Mouse (Mus musculus) megakaryocyte, embryonic 14.5 days (primary cell): Measurements from ENCODE around the gene Gna12. TPM values are rescaled to one million over a fixed set of nuclear protein-coding genes. Genes with fewer than 3 reads are reported as not detected.

ENCODE experiments used
- H3K27me3 ChIP-seq: replicated peaks from 2 replicates; pipeline ENCODE3; 2012; ENCODE audit warnings: inconsistent platforms
- H3K36me3 ChIP-seq: replicated peaks from 2 replicates; pipeline ENCODE3; 2012; ENCODE audit warnings: low read length, inconsistent platforms, mixed read lengths
- H3K4me1 ChIP-seq: 2 replicates; pipeline ENCODE4 v1.6.1; 2012; ENCODE audit warnings: inconsistent platforms
- H3K4me3 ChIP-seq: replicated peaks from 2 replicates; pipeline ENCODE3; 2012; ENCODE audit warnings: moderate library complexity, mild to moderate bottlenecking, inconsistent platforms
- H3K9me3 ChIP-seq: 2 replicates; pipeline ENCODE4 v1.6.1; 2012; ENCODE audit warnings: inconsistent platforms
- FLI1 ChIP-seq: IDR thresholded peaks from 2 replicates; pipeline ENCODE4 v1.6.1; 2012; ENCODE audit warnings: low read length, inconsistent platforms, mixed read lengths
- GATA1 ChIP-seq: IDR thresholded peaks from 3 replicates; pipeline ENCODE4 v1.6.1; 2012; ENCODE audit warnings: mixed read lengths, low read length, inconsistent platforms, borderline replicate concordance
- polyA plus RNA-seq: library from polyadenylated mRNA; stranded (reverse); fragments of >175 nt; gene quantifications from 2 replicates; pipeline ENCODE4 v1.2.3, GENCODE M21; 2012; ENCODE audit warnings: low replicate concordance; ENCODE audit not compliant: insufficient read depth

The Gna12 gene
- polyA plus RNA-seq, 1 experiment: 62.1 TPM

- H3K4me1 ChIP-seq: peaks cover 76% of the 10 kb centered on the region
- H3K36me3 ChIP-seq: peaks cover 45% of the 10 kb centered on the region
- TF ChIP-seq GATA1 (no peak), FLI1 (no peak)
- no peak overlapping the region for H3K4me3 ChIP-seq
- H3K9me3 ChIP-seq: no peaks in the 10 kb centered on the region
- no peaks in the 10 kb centered on the region for H3K27me3 ChIP-seq
Measured at GRCm38 (mm10) chr5:140790392-140790791, 39.8 kb downstream of the Gna12 start.

- Histone ChIP-seq H3K4me3 (no peak overlapping the region), H3K4me1 (peaks cover 68% of the 10 kb centered on the region), H3K27me3 (no peaks in the 10 kb centered on the region), H3K36me3 (peaks cover 53% of the 10 kb centered on the region), H3K9me3 (no peaks in the 10 kb centered on the region)
- no peak for TF ChIP-seq FLI1
Measured at GRCm38 (mm10) chr5:140789561-140789960, 40.7 kb downstream of the Gna12 start.

DNA sequence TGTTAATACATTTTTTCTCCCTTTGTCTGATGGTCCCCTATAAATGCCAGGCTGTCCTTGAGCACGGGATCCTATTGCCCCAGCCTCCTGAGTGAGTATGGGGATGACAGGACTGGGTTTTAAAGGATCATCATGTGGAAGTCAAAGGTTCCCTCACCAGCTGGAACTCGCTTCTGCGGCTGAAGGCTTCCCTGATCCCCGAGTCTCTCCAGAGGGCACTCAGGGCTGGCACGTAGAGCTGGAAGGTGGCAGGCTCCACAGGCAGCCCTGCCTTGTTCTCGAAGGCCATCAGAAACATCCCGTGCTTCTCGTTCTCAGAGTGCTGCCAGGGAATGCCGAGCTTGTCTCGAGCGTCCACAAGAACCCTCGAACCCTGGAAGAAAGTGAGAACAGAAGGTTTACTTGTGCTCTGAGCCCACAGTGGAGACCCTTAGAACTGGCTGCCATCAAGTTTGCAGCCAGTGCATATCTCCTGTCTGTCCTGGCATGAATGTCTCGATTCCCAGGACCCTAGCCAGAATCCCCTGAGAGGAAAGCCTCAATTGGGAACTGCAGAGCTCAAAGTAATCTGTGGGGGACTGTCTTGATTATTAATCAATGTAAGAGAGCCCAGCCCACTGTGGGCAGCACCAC, 44.9 kb downstream of the Gna12 start:
- Histone ChIP-seq H3K4me1 (peaks cover 66% of the 10 kb centered on the region), H3K4me3 (no peak overlapping the region), H3K9me3 (no peaks in the 10 kb centered on the region), H3K27me3 (no peaks in the 10 kb centered on the region), H3K36me3 (peaks cover 82% of the 10 kb centered on the region)
- no peak for TF ChIP-seq FLI1
- TF ChIP-seq GATA1: no peak

GRCm38 (mm10) chr5:140784288-140784687, 45.9 kb downstream of the Gna12 start:
- H3K4me1 ChIP-seq: peaks cover 73% of the 10 kb centered on the region
- no peaks in the 10 kb centered on the region for H3K27me3 ChIP-seq
- H3K36me3 ChIP-seq: peaks cover 87% of the 10 kb centered on the region
- H3K4me3 ChIP-seq: no peak overlapping the region
- no peak for TF ChIP-seq GATA1
- no peak for TF ChIP-seq FLI1
- H3K9me3 ChIP-seq: no peaks in the 10 kb centered on the region

GRCm38 (mm10) chr5:140783577-140783976, 46.7 kb downstream of the Gna12 start:
- H3K9me3 ChIP-seq: no peaks in the 10 kb centered on the region
- H3K4me3 ChIP-seq: peak overlapping the region; percentile 23
- TF ChIP-seq FLI1: no peak
- TF ChIP-seq GATA1: no peak
- H3K4me1 ChIP-seq: peaks cover 74% of the 10 kb centered on the region
- peaks cover 88% of the 10 kb centered on the region for H3K36me3 ChIP-seq
- no peaks in the 10 kb centered on the region for H3K27me3 ChIP-seq

- H3K36me3 ChIP-seq: peaks cover 95% of the 10 kb centered on the region
- H3K9me3 ChIP-seq: no peaks in the 10 kb centered on the region
- TF ChIP-seq GATA1 (no peak), FLI1 (no peak)
- peaks cover 79% of the 10 kb centered on the region for H3K4me1 ChIP-seq
- H3K27me3 ChIP-seq: no peaks in the 10 kb centered on the region
- H3K4me3 ChIP-seq: no peak overlapping the region
Measured at GRCm38 (mm10) chr5:140781886-140782572, 48.2 kb downstream of the Gna12 start.

DNA sequence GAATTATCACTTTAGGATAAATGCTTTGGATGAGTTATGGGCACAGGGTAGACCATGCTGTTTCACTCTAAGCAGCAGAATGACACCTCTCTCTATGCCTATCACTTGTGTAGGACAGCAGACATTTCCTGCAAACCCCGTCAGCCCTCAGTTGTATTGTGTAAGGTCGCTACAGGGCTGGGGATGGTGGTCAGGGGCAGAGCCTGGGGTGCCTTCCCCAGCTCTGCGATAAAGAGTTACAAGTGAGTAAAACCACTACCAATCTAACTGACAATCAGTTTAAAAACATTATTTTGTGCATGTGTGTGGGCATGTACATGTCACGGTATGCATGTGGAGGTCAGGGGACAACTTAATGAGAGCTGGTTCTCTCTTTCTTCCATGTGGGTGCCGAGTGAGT, 49.1 kb downstream of the Gna12 start:
- Histone ChIP-seq H3K4me1 (peaks cover 79% of the 10 kb centered on the region), H3K4me3 (peak overlapping the region; percentile 13), H3K36me3 (peaks cover 95% of the 10 kb centered on the region), H3K9me3 (no peaks in the 10 kb centered on the region), H3K27me3 (no peaks in the 10 kb centered on the region)
- TF ChIP-seq FLI1 (no peak), GATA1 (no peak)

- peaks cover 97% of the 10 kb centered on the region for H3K4me1 ChIP-seq
- TF ChIP-seq FLI1 (no peak), GATA1 (no peak)
- no peaks in the 10 kb centered on the region for H3K27me3 ChIP-seq
- H3K36me3 ChIP-seq: peaks cover 84% of the 10 kb centered on the region
- H3K9me3 ChIP-seq: no peaks in the 10 kb centered on the region
- peak overlapping the region; percentile 44 for H3K4me3 ChIP-seq
Measured at GRCm38 (mm10) chr5:140776968-140777367, 53.3 kb downstream of the Gna12 start.

GRCm38 (mm10) chr5:140775111-140775510, 55.1 kb downstream of the Gna12 start:
- H3K4me3 ChIP-seq: no peak overlapping the region
- peaks cover 72% of the 10 kb centered on the region for H3K36me3 ChIP-seq
- TF ChIP-seq FLI1 (no peak), GATA1 (no peak)
- peaks cover 97% of the 10 kb centered on the region for H3K4me1 ChIP-seq
- no peaks in the 10 kb centered on the region for H3K27me3 ChIP-seq
- no peaks in the 10 kb centered on the region for H3K9me3 ChIP-seq

DNA sequence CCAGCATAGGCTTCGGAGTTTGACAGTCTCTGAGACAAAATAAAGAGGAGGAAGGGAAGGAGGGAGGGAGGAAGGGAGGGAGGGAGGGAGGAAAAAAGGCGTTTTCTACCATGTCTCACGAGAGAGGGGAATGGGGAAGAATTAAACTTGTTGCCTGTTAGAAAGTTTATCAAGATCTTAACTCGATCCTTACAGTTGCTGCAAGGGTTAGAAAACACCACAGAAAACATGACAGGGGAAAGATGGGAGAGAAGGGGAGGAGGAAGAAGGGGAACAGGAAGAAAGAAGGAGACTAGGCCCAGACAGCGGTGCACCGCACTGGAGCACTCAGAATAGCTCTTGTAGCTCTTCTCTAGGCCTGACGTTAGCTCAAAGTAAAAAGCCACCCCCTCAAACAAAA, 58.1 kb downstream of the Gna12 start:
- no peak for TF ChIP-seq GATA1
- no peak for TF ChIP-seq FLI1
- Histone ChIP-seq H3K36me3 (peaks cover 62% of the 10 kb centered on the region), H3K27me3 (no peaks in the 10 kb centered on the region), H3K9me3 (no peaks in the 10 kb centered on the region), H3K4me1 (peaks cover 97% of the 10 kb centered on the region), H3K4me3 (peak overlapping the region; percentile 53)
